Mouse (Mus musculus) ES-E14 (cell line): Measurements from ENCODE around the gene Magi2. TPM values are rescaled to one million over a fixed set of nuclear protein-coding genes. Genes with fewer than 3 reads are reported as not detected.

Source experiments
- DNase-seq: peaks from one replicate; pipeline ENCODE4 v3.0.0-alpha.2; 2013; ENCODE audit warnings: low read depth, low spot score
- H3K27ac ChIP-seq: 2 replicates; pipeline ENCODE4 v1.5.1; 2012; ENCODE audit warnings: low read depth, mild to moderate bottlenecking, low read length, moderate library complexity, mixed read lengths; ENCODE audit not compliant: poor library complexity, insufficient read depth, severe bottlenecking
- H3K36me3 ChIP-seq: 2 replicates; pipeline ENCODE4 v1.6.1; 2012; ENCODE audit warnings: mild to moderate bottlenecking, low read length, moderate library complexity, mixed read lengths; ENCODE audit not compliant: control insufficient read depth, poor library complexity, insufficient read depth, severe bottlenecking
- H3K4me1 ChIP-seq, 2 experiments: fragments of 150-350 bp in 1 of 2; sonication (generic) in 1 of 2; 2 replicates each; pipeline ENCODE4 v1.6.1; 2012; ENCODE audit warnings: low read length in 2 of 2, mild to moderate bottlenecking in 1 of 2, mixed read lengths in 1 of 2; ENCODE audit not compliant: control insufficient read depth in 2 of 2, insufficient read depth in 2 of 2, poor library complexity in 1 of 2
- H3K4me3 ChIP-seq, 2 experiments: fragments of 150-350 bp in 1 of 2; sonication (generic) in 1 of 2; 2 replicates each; pipeline ENCODE4 v1.5.1; 2012; ENCODE audit warnings: low read length in 2 of 2, low read depth in 1 of 2, mild to moderate bottlenecking in 1 of 2, mixed read lengths in 1 of 2; ENCODE audit not compliant: insufficient read depth in 1 of 2, poor library complexity in 1 of 2, severe bottlenecking in 1 of 2
- H3K9ac ChIP-seq: 2 replicates; pipeline ENCODE4 v1.6.1; 2012; ENCODE audit warnings: low read depth, mild to moderate bottlenecking, low read length, mixed read lengths; ENCODE audit not compliant: poor library complexity, insufficient read depth, severe bottlenecking
- H3K9me3 ChIP-seq: fragments of 150-350 bp; sonication (generic); 2 replicates; pipeline ENCODE4 v1.6.1; 2012; ENCODE audit warnings: low read depth, mild to moderate bottlenecking, low read length; ENCODE audit not compliant: control insufficient read depth, insufficient read depth
- CHD2 ChIP-seq: IDR thresholded peaks from 2 replicates; pipeline ENCODE4 v1.6.1; 2014; ENCODE audit warnings: mild to moderate bottlenecking, low read depth, low read length, inconsistent platforms
- HCFC1 ChIP-seq: IDR thresholded peaks from 2 replicates; pipeline ENCODE4 v1.6.1; 2012; ENCODE audit warnings: low read length, inconsistent platforms, borderline replicate concordance; ENCODE audit not compliant: insufficient read depth
- MAFK ChIP-seq: IDR thresholded peaks from 2 replicates; pipeline ENCODE4 v1.6.1; 2014; ENCODE audit warnings: mild to moderate bottlenecking, low read depth, low read length, inconsistent platforms; ENCODE audit not compliant: insufficient read depth
- ZC3H11A ChIP-seq: IDR thresholded peaks from 2 replicates; pipeline ENCODE4 v1.6.1; 2012; ENCODE audit warnings: low read depth, mild to moderate bottlenecking, inconsistent platforms, low read length, borderline replicate concordance
- ZNF384 ChIP-seq: IDR thresholded peaks from 2 replicates; pipeline ENCODE4 v1.6.1; 2012; ENCODE audit warnings: low read depth, low read length, inconsistent platforms
- in situ Hi-C, 2 experiments: fragments of 600-800 bp; cut with MboI; formaldehyde crosslinking; loops; one replicate each; pipeline ENCODE4 v1.15.1; 2025; ENCODE audit warnings: low sequenced_read_pairs in 2 of 2, inconsistent platforms in 1 of 2; ENCODE audit not compliant: unreplicated experiment in 2 of 2
- total RNA-seq: library from RNA; depleted of rRNA; stranded (reverse); fragments of 300-350 nt; gene quantifications from 2 replicates; pipeline ENCODE4 v1.2.3, GENCODE M21; 2012

Gene Magi2
- total RNA-seq, 1 experiment = 0.85 TPM

- H3K9me3 ChIP-seq = no peaks in the 10 kb centered on the region
- DNase-seq = no peak
- H3K4me3 ChIP-seq = no peak overlapping the region
- H3K27ac ChIP-seq = no peak overlapping the region
- no peaks in the 10 kb centered on the region for H3K4me1 ChIP-seq
- in situ Hi-C loops = no loop called here
- no peaks in the 10 kb centered on the region for H3K36me3 ChIP-seq
- no peak overlapping the region for H3K9ac ChIP-seq
- TF ChIP-seq CHD2 (no peak), ZNF384 (no peak), HCFC1 (no peak), MAFK (no peak), ZC3H11A (no peak)
Observed at GRCm38 (mm10) chr5:20285080-20285840, 1058.4 kb downstream of the Magi2 start.

GRCm38 (mm10) chr5:20294521-20294920, 1067.7 kb downstream of the Magi2 start:
- TF ChIP-seq HCFC1 (no peak), MAFK (no peak), ZC3H11A (no peak), ZNF384 (no peak), CHD2 (no peak)
- Histone ChIP-seq H3K36me3 (no peaks in the 10 kb centered on the region), H3K4me3 (no peak overlapping the region), H3K9ac (no peak overlapping the region), H3K9me3 (no peaks in the 10 kb centered on the region), H3K4me1 (no peaks in the 10 kb centered on the region), H3K27ac (no peak overlapping the region)
- no peak for DNase-seq
- in situ Hi-C loops = no loop called here

- Histone ChIP-seq H3K4me3 (no peak overlapping the region), H3K27ac (no peak overlapping the region), H3K4me1 (no peaks in the 10 kb centered on the region), H3K9me3 (no peaks in the 10 kb centered on the region), H3K9ac (no peak overlapping the region), H3K36me3 (no peaks in the 10 kb centered on the region)
- no peak for DNase-seq
- no peak for TF ChIP-seq CHD2
- TF ChIP-seq ZC3H11A = no peak
- no peak for TF ChIP-seq MAFK
- TF ChIP-seq ZNF384 = no peak
- no peak for TF ChIP-seq HCFC1
- in situ Hi-C loops = no loop called here
Observed at GRCm38 (mm10) chr5:20299816-20300215, 1073.0 kb downstream of the Magi2 start.

- in situ Hi-C loops = no loop called here
- TF ChIP-seq HCFC1 (no peak), CHD2 (no peak), MAFK (no peak), ZC3H11A (no peak), ZNF384 (no peak)
- Histone ChIP-seq H3K36me3 (no peaks in the 10 kb centered on the region), H3K9me3 (no peaks in the 10 kb centered on the region), H3K4me1 (no peaks in the 10 kb centered on the region), H3K4me3 (no peak overlapping the region), H3K27ac (no peak overlapping the region), H3K9ac (no peak overlapping the region)
- no peak for DNase-seq
Observed at GRCm38 (mm10) chr5:20303056-20303965, 1076.5 kb downstream of the Magi2 start.
